Mouse (Mus musculus) monocyte, adult 2 months (primary cell): ENCODE measurements around the gene Phb2.

Source experiments
- DNase-seq, 2 experiments: peaks; one replicate each; pipeline ENCODE4 v3.0.0; 2022; ENCODE audit warnings: low spot score in 2 of 2, low read depth in 1 of 2

Gene Phb2

GRCm38 (mm10) chr6:124689011-124689410 is 23.1 kb upstream of the Phb2 start:
- no peak for DNase-seq

GRCm38 (mm10) chr6:124690517-124690916 is 21.6 kb upstream of the Phb2 start:
- DNase-seq = no peak

GRCm38 (mm10) chr6:124693243-124693981 is 18.7 kb upstream of the Phb2 start:
- DNase-seq = no peak

- no peak for DNase-seq
These were observed 17.8 kb upstream of the Phb2 start for GRCm38 (mm10) chr6:124694166-124694955.

GRCm38 (mm10) chr6:124696441-124697150 is 15.5 kb upstream of the Phb2 start:
- no peak for DNase-seq

- DNase-seq = no peak
These were observed 13.4 kb upstream of the Phb2 start for GRCm38 (mm10) chr6:124698751-124699150.

GRCm38 (mm10) chr6:124699366-124699765 is 12.8 kb upstream of the Phb2 start:
- no peak for DNase-seq

GRCm38 (mm10) chr6:124699962-124700610 is 12.1 kb upstream of the Phb2 start:
- DNase-seq = no peak

- DNase-seq = no peak
These were observed 10.8 kb upstream of the Phb2 start for GRCm38 (mm10) chr6:124701338-124701737.

- no peak for DNase-seq
These were observed 9.9 kb upstream of the Phb2 start for GRCm38 (mm10) chr6:124702102-124702783.

- DNase-seq = peak in 1 of 2 experiments; percentile 51
These were observed 9.4 kb upstream of the Phb2 start for GRCm38 (mm10) chr6:124702784-124703103.

GRCm38 (mm10) chr6:124703789-124704188 is 8.3 kb upstream of the Phb2 start:
- DNase-seq = no peak

- no peak for DNase-seq
These were observed 7.7 kb upstream of the Phb2 start for GRCm38 (mm10) chr6:124704417-124704816.

- no peak for DNase-seq
These were observed 6.0 kb upstream of the Phb2 start for GRCm38 (mm10) chr6:124706061-124706627.

- no peak for DNase-seq
These were observed 3.7 kb upstream of the Phb2 start for GRCm38 (mm10) chr6:124708289-124708889.

GRCm38 (mm10) chr6:124712918-124713317 is 782 bp downstream of the Phb2 start:
- no peak for DNase-seq

GRCm38 (mm10) chr6:124716864-124717490 is 4.8 kb downstream of the Phb2 start:
- peak in 1 of 2 experiments; percentile 29 for DNase-seq

GRCm38 (mm10) chr6:124717968-124718367 is 5.8 kb downstream of the Phb2 start:
- no peak for DNase-seq

GRCm38 (mm10) chr6:124718703-124719102 is 6.6 kb downstream of the Phb2 start:
- DNase-seq = no peak
